Mouse (Mus musculus): Measurements from ENCODE around the gene Rpa2. TPM values are rescaled to one million over a fixed set of nuclear protein-coding genes. Genes with fewer than 3 reads are reported as not detected.

Gene Rpa2
- total and polyA plus RNA-seq, 2 experiments from 2014 or later = 26.8 to 32.6 TPM

GRCm38 (mm10) chr4:132809621-132810020 is 41.5 kb downstream of the Rpa2 start:
- no peak for TF ChIP-seq CTCF (IDR thresholded peaks at IDR 0.05; ENCODE audit: low read depth)
- Histone ChIP-seq H3K27me3 (ENCODE audit: insufficient read depth, low read length) (no peaks in the 10 kb centered on the region), H3K36me3 (ENCODE audit: insufficient read depth) (no peaks in the 10 kb centered on the region), H3K9ac (no peak overlapping the region), H3K4me2 (ENCODE audit: low read depth) (no peak overlapping the region), H3K4me3 (ENCODE audit: low read depth, low read length) (no peak overlapping the region), H3K27ac (ENCODE audit: low read depth, low read length) (no peak overlapping the region), H3K9me3 (ENCODE audit: low read length) (no peaks in the 10 kb centered on the region), H3K4me1 (ENCODE audit: insufficient read depth) (no peaks in the 10 kb centered on the region)
- ATAC-seq = no peak
- 91% methylated on average over 5 of the region's 5 CpGs for WGBS
- no peak for DNase-seq

- Histone ChIP-seq H3K27ac (ENCODE audit: low read depth, low read length) (no peak overlapping the region), H3K36me3 (ENCODE audit: insufficient read depth) (no peaks in the 10 kb centered on the region), H3K9me3 (ENCODE audit: low read length) (0 out of 2 replicates have a peak, but pooled peaks cover 5% of the 10 kb centered on the region), H3K4me3 (ENCODE audit: low read depth, low read length) (no peak overlapping the region), H3K4me1 (ENCODE audit: insufficient read depth) (no peaks in the 10 kb centered on the region), H3K27me3 (ENCODE audit: insufficient read depth, low read length) (no peaks in the 10 kb centered on the region), H3K9ac (no peak overlapping the region), H3K4me2 (ENCODE audit: low read depth) (no peak overlapping the region)
- DNase-seq = no peak
- TF ChIP-seq CTCF (IDR thresholded peaks at IDR 0.05; ENCODE audit: low read depth) = no peak
- no peak for ATAC-seq
- WGBS = 86% methylated on average over 7 of the region's 7 CpGs
Measured at GRCm38 (mm10) chr4:132816404-132816803, 48.3 kb downstream of the Rpa2 start.

- H3K4me1 ChIP-seq (ENCODE audit: insufficient read depth) = no peaks in the 10 kb centered on the region
- TF ChIP-seq CTCF (IDR thresholded peaks at IDR 0.05; ENCODE audit: low read depth) = no peak
- H3K4me3 ChIP-seq (ENCODE audit: low read depth, low read length) = no peak overlapping the region
- DNase-seq = no peak
- 66% methylated on average over 2 of the region's 2 CpGs for WGBS
- no peak overlapping the region for H3K9ac ChIP-seq
- H3K4me2 ChIP-seq (ENCODE audit: low read depth) = no peak overlapping the region
- ATAC-seq = no peak
- H3K36me3 ChIP-seq (ENCODE audit: insufficient read depth) = no peaks in the 10 kb centered on the region
- no peaks in the 10 kb centered on the region for H3K27me3 ChIP-seq (ENCODE audit: insufficient read depth, low read length)
- H3K9me3 ChIP-seq (ENCODE audit: low read length) = 0 out of 2 replicates have a peak, but pooled peaks cover 5% of the 10 kb centered on the region
- no peak overlapping the region for H3K27ac ChIP-seq (ENCODE audit: low read depth, low read length)
Measured at GRCm38 (mm10) chr4:132816855-132817254, 48.7 kb downstream of the Rpa2 start.

GRCm38 (mm10) chr4:132818442-132818841 is 50.3 kb downstream of the Rpa2 start:
- H3K9ac ChIP-seq = no peak overlapping the region
- H3K4me3 ChIP-seq (ENCODE audit: low read depth, low read length) = no peak overlapping the region
- no peak overlapping the region for H3K27ac ChIP-seq (ENCODE audit: low read depth, low read length)
- no peak overlapping the region for H3K4me2 ChIP-seq (ENCODE audit: low read depth)
- 52% methylated on average over 2 of the region's 2 CpGs for WGBS
- no peak for ATAC-seq
- no peak for DNase-seq
- 0 out of 2 replicates have a peak, but pooled peaks cover 5% of the 10 kb centered on the region for H3K9me3 ChIP-seq (ENCODE audit: low read length)
- no peaks in the 10 kb centered on the region for H3K4me1 ChIP-seq (ENCODE audit: insufficient read depth)
- H3K27me3 ChIP-seq (ENCODE audit: insufficient read depth, low read length) = no peaks in the 10 kb centered on the region
- no peak for TF ChIP-seq CTCF (IDR thresholded peaks at IDR 0.05; ENCODE audit: low read depth)
- H3K36me3 ChIP-seq (ENCODE audit: insufficient read depth) = no peaks in the 10 kb centered on the region

- Histone ChIP-seq H3K27ac (ENCODE audit: low read depth, low read length) (no peak overlapping the region), H3K4me1 (ENCODE audit: insufficient read depth) (no peaks in the 10 kb centered on the region), H3K9me3 (ENCODE audit: low read length) (0 out of 2 replicates have a peak, but pooled peaks cover 5% of the 10 kb centered on the region), H3K9ac (no peak overlapping the region), H3K4me3 (ENCODE audit: low read depth, low read length) (no peak overlapping the region), H3K4me2 (ENCODE audit: low read depth) (no peak overlapping the region), H3K27me3 (ENCODE audit: insufficient read depth, low read length) (no peaks in the 10 kb centered on the region), H3K36me3 (ENCODE audit: insufficient read depth) (peaks cover 36% of the 10 kb centered on the region)
- 74% methylated on average over 8 of the region's 8 CpGs for WGBS
- DNase-seq (peak; percentile 32), ATAC-seq (no peak)
- peak; percentile 74 for TF ChIP-seq CTCF (IDR thresholded peaks at IDR 0.05; ENCODE audit: low read depth)
Measured at GRCm38 (mm10) chr4:132823614-132824366, 55.7 kb downstream of the Rpa2 start.

Other genes with a start within 250 kb of the Rpa2 start
- gene Atpif1, start 234.7 kb upstream of the Rpa2 start, total RNA-seq (2014; rRNA removed) = 898 and 1,334 TPM in 2 replicates
- 1,829 and 2,415 TPM in 2 replicates for gene Atpif1, start 234.7 kb upstream of the Rpa2 start, polyA plus RNA-seq (2015; fragmentation: Nextera tagmentation; extraction: Ambion mirVana)
- gene Dnajc8, start 232.8 kb upstream of the Rpa2 start, total RNA-seq (2014; rRNA removed) = 103 and 111 TPM in 2 replicates
- 151 and 165 TPM in 2 replicates for gene Dnajc8, start 232.8 kb upstream of the Rpa2 start, polyA plus RNA-seq (2015; fragmentation: Nextera tagmentation; extraction: Ambion mirVana)
- 0.38 TPM in 2 replicates for gene Ptafr, start 204.3 kb upstream of the Rpa2 start, total RNA-seq (2014; rRNA removed)
- gene Ptafr, start 204.3 kb upstream of the Rpa2 start, polyA plus RNA-seq (2015; fragmentation: Nextera tagmentation; extraction: Ambion mirVana) = 0.23 and 0.38 TPM in 2 replicates
- 18.6 and 21.8 TPM in 2 replicates for gene Eya3, start 129.3 kb upstream of the Rpa2 start, total RNA-seq (2014; rRNA removed)
- gene Eya3, start 129.3 kb upstream of the Rpa2 start, polyA plus RNA-seq (2015; fragmentation: Nextera tagmentation; extraction: Ambion mirVana) = 6.0 and 7.2 TPM in 2 replicates
- gene Xkr8, start 35.8 kb upstream of the Rpa2 start, total RNA-seq (2014; rRNA removed) = 3.4 and 5.2 TPM in 2 replicates
- gene Xkr8, start 35.8 kb upstream of the Rpa2 start, polyA plus RNA-seq (2015; fragmentation: Nextera tagmentation; extraction: Ambion mirVana) = 2.2 and 3.8 TPM in 2 replicates
- gene Smpdl3b, start 11.1 kb upstream of the Rpa2 start, total RNA-seq (2014; rRNA removed) = 0.54 and 0.57 TPM in 2 replicates
- 0.89 and 1.1 TPM in 2 replicates for gene Smpdl3b, start 11.1 kb upstream of the Rpa2 start, polyA plus RNA-seq (2015; fragmentation: Nextera tagmentation; extraction: Ambion mirVana)
- 0.85 and 1.00 TPM in 2 replicates for gene Themis2, start 28.1 kb downstream of the Rpa2 start, total RNA-seq (2014; rRNA removed)
- 0.43 and 0.50 TPM in 2 replicates for gene Themis2, start 28.1 kb downstream of the Rpa2 start, polyA plus RNA-seq (2015; fragmentation: Nextera tagmentation; extraction: Ambion mirVana)
- 76.4 and 77.8 TPM in 2 replicates for gene Ppp1r8, start 74.8 kb downstream of the Rpa2 start, total RNA-seq (2014; rRNA removed)
- gene Ppp1r8, start 74.8 kb downstream of the Rpa2 start, polyA plus RNA-seq (2015; fragmentation: Nextera tagmentation; extraction: Ambion mirVana) = 42.7 and 47.7 TPM in 2 replicates
- 168 and 180 TPM in 2 replicates for gene Stx12, start 116.2 kb downstream of the Rpa2 start, total RNA-seq (2014; rRNA removed)
- 163 and 170 TPM in 2 replicates for gene Stx12, start 116.2 kb downstream of the Rpa2 start, polyA plus RNA-seq (2015; fragmentation: Nextera tagmentation; extraction: Ambion mirVana)
- 27.9 and 29.8 TPM in 2 replicates for gene Fam76a, start 154.2 kb downstream of the Rpa2 start, total RNA-seq (2014; rRNA removed)
- 28.0 and 41.0 TPM in 2 replicates for gene Fam76a, start 154.2 kb downstream of the Rpa2 start, polyA plus RNA-seq (2015; fragmentation: Nextera tagmentation; extraction: Ambion mirVana)
- gene Fgr, start 205.8 kb downstream of the Rpa2 start, total RNA-seq (2014; rRNA removed) = not detected in 2 replicates
- gene Fgr, start 205.8 kb downstream of the Rpa2 start, polyA plus RNA-seq (2015; fragmentation: Nextera tagmentation; extraction: Ambion mirVana) = 0.06 TPM in 2 replicates
- 56.7 and 82.4 TPM in 2 replicates for gene Ahdc1, start 242.9 kb downstream of the Rpa2 start, total RNA-seq (2014; rRNA removed)
- 7.6 and 8.4 TPM in 2 replicates for gene Ahdc1, start 242.9 kb downstream of the Rpa2 start, polyA plus RNA-seq (2015; fragmentation: Nextera tagmentation; extraction: Ambion mirVana)

Measured in forebrain, postnatal 0 days (tissue).